Mouse (Mus musculus): ENCODE measurements around the gene Selenon.

The Selenon gene

GRCm38 (mm10) chr4:134577281-134577680 is 25.3 kb upstream of the Selenon start:
- DNase-seq (ENCODE audit: low read depth) = no peak

- no peak for DNase-seq (ENCODE audit: low read depth)
These were observed 23.5 kb upstream of the Selenon start for GRCm38 (mm10) chr4:134575486-134575885.

GRCm38 (mm10) chr4:134572449-134573300 is 20.7 kb upstream of the Selenon start:
- DNase-seq (ENCODE audit: low read depth) = no peak

GRCm38 (mm10) chr4:134570704-134571451 is 18.9 kb upstream of the Selenon start:
- DNase-seq (ENCODE audit: low read depth) = no peak

- DNase-seq (ENCODE audit: low read depth) = no peak
These were observed 17.9 kb upstream of the Selenon start for GRCm38 (mm10) chr4:134569831-134570230.

- no peak for DNase-seq (ENCODE audit: low read depth)
These were observed 17.2 kb upstream of the Selenon start for GRCm38 (mm10) chr4:134569205-134569604.

- DNase-seq (ENCODE audit: low read depth) = no peak
These were observed 15.6 kb upstream of the Selenon start for GRCm38 (mm10) chr4:134567377-134568226.

GRCm38 (mm10) chr4:134564093-134564492 is 12.1 kb upstream of the Selenon start:
- no peak for DNase-seq (ENCODE audit: low read depth)

- no peak for DNase-seq (ENCODE audit: low read depth)
These were observed 11.7 kb upstream of the Selenon start for GRCm38 (mm10) chr4:134563624-134564023.

GRCm38 (mm10) chr4:134562014-134562413 is 10.0 kb upstream of the Selenon start:
- no peak for DNase-seq (ENCODE audit: low read depth)

GRCm38 (mm10) chr4:134560699-134561098 is 8.7 kb upstream of the Selenon start:
- no peak for DNase-seq (ENCODE audit: low read depth)

GRCm38 (mm10) chr4:134559154-134559553 is 7.2 kb upstream of the Selenon start:
- no peak for DNase-seq (ENCODE audit: low read depth)

- no peak for DNase-seq (ENCODE audit: low read depth)
These were observed 6.7 kb upstream of the Selenon start for GRCm38 (mm10) chr4:134558570-134559113.

GRCm38 (mm10) chr4:134557626-134558249 is 5.8 kb upstream of the Selenon start:
- no peak for DNase-seq (ENCODE audit: low read depth)

GRCm38 (mm10) chr4:134555956-134556580 is 4.1 kb upstream of the Selenon start:
- no peak for DNase-seq (ENCODE audit: low read depth)

- DNase-seq (ENCODE audit: low read depth) = no peak
These were observed 1.7 kb upstream of the Selenon start for GRCm38 (mm10) chr4:134553631-134554030.

GRCm38 (mm10) chr4:134549899-134550298 is 2.1 kb downstream of the Selenon start:
- DNase-seq (ENCODE audit: low read depth) = no peak

- no peak for DNase-seq (ENCODE audit: low read depth)
These were observed 3.6 kb downstream of the Selenon start for GRCm38 (mm10) chr4:134548169-134548938.

GRCm38 (mm10) chr4:134546814-134547705 is 4.9 kb downstream of the Selenon start:
- DNase-seq (ENCODE audit: low read depth) = no peak

Measured in c-Kit-positive CD71-positive TER-119-negative erythroid progenitor cells, embryonic 14.5 days (primary cell).